Mouse (Mus musculus): ENCODE data around the gene Nmral1.

- no peak for TF ChIP-seq POLR2A (IDR thresholded peaks at IDR 0.05; ENCODE audit: borderline replicate concordance, insufficient read depth, low read length)
- no peak for TF ChIP-seq CTCF (IDR thresholded peaks at IDR 0.05; ENCODE audit: borderline replicate concordance, insufficient read depth, low read depth, low read length)
These were observed 49.6 kb upstream of the Nmral1 start for GRCm38 (mm10) chr16:4768719-4769118.

All from cerebellum, adult 2 months (tissue).